Mouse (Mus musculus) brain, embryonic 18.5 days (tissue): ENCODE data around the gene Thbs3.
A peak's percentile ranks its signal among the peaks of the same experiment; 100 is the strongest.

Experiments
- DNase-seq: peaks from one replicate; pipeline ENCODE4 v3.0.0-alpha.2; 2012; ENCODE audit warnings: low read depth, low spot score

The Thbs3 gene

DNA sequence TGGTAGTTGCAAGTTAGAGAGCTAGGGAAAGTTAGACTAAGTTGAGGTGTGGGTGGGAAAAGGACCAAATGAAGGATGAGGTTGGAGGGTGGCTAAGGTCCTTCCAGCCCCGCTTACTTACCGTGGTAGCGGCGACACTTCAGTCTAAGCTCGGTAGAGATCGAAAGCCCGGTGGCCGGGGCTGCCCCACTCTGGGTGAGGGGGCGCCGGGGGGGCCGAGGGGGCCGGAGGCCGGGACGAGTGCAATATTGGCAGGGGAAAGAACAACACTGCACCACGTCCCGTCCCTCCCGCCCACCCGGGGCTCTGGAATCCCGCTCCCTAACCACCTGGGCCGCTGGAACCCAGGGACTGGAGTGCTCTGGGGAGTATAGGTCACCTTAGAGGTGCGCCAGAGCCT, 11.9 kb downstream of the Thbs3 start, which contains the start of gene Mtx1:
Gene Mtx1, minus strand, starts transcription at position 189 of the 400 bp plus-strand sequence.
- DNase-seq: no peak

- DNase-seq: peak; percentile 86
These were observed 12.6 kb downstream of the Thbs3 start for GRCm38 (mm10) chr3:89227307-89228179.

DNA sequence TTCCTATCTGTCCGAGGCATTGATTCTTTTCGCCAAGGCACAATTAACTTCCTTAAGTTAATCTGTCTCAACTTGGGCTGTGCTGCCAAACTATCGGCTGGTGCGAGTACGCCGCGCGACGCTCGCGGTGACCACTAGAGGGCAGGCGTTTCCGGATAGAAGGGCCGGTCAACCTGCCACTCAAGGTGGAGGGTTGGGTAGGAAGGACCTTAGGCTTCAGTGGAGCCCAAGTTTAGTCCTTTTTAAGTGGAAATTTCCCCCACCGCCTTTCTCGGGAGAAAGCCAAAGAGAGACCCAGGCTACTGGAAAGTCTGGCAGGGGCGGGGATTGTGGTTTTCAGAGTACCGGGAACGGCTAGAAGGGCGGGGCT, 13.2 kb downstream of the Thbs3 start:
- DNase-seq: no peak

GRCm38 (mm10) chr3:89228836-89229235, 13.9 kb downstream of the Thbs3 start, which contains the start of gene Muc1:
Gene Muc1, plus strand, starts transcription at chr3:89229057.
- DNase-seq: no peak

GRCm38 (mm10) chr3:89229276-89229675, 14.3 kb downstream of the Thbs3 start:
- DNase-seq: no peak

DNA sequence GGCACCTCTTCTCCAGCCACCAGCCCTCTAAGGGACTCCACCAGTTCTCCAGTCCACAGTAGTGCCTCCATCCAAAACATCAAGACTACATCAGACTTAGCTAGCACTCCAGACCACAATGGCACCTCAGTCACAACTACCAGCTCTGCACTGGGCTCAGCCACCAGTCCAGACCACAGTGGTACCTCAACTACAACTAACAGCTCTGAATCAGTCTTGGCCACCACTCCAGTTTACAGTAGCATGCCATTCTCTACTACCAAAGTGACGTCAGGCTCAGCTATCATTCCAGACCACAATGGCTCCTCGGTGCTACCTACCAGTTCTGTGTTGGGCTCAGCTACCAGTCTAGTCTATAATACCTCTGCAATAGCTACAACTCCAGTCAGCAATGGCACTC, 15.6 kb downstream of the Thbs3 start:
- DNase-seq: no peak

- DNase-seq: no peak
These were observed 16.4 kb downstream of the Thbs3 start for GRCm38 (mm10) chr3:89231345-89231744.

- no peak for DNase-seq
These were observed 16.8 kb downstream of the Thbs3 start for GRCm38 (mm10) chr3:89231772-89232275.

DNA sequence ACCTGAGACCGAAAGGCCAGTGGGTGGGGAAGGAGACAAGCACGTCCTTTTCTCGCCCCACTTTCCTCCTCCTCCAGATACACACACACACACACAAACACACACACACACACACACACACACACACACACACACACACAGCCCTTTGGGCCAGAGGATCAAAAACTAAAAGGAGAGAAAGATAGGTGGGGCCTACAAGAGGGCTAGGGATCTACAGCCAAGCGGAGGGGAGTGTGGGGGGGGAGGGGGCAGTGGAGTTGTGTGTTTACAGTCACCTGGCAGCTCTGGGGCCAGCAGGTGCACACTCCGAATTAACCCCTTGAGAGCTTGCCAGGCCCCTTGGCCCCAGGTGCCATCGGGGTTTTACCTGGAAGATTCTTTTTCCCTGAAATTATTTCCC, 17.6 kb downstream of the Thbs3 start:
- DNase-seq: no peak

GRCm38 (mm10) chr3:89233562-89234110, 18.7 kb downstream of the Thbs3 start:
- DNase-seq: no peak

DNA sequence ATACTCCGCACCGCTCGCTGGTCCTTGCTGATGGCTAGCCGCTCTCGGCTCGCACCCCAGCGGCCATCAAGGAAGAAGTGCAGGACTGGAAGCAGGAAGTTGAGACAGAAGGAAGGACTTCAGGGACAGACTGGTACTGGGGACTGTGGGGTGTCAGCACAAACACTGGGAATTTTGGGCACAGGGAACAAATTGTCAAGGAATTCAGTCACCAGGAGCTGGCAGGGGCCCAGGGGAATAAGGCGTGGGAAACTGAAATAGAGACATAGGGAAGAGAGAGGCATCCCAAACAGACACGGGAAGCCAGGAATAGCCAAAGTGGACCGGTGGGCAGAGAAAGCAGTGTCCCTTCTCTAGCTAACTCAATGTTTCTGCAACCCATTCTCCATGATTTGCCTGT, 21.5 kb downstream of the Thbs3 start:
- DNase-seq: no peak

- no peak for DNase-seq
These were observed 22.7 kb downstream of the Thbs3 start for GRCm38 (mm10) chr3:89237682-89238081.

GRCm38 (mm10) chr3:89238494-89238893, 23.5 kb downstream of the Thbs3 start:
- no peak for DNase-seq

DNA sequence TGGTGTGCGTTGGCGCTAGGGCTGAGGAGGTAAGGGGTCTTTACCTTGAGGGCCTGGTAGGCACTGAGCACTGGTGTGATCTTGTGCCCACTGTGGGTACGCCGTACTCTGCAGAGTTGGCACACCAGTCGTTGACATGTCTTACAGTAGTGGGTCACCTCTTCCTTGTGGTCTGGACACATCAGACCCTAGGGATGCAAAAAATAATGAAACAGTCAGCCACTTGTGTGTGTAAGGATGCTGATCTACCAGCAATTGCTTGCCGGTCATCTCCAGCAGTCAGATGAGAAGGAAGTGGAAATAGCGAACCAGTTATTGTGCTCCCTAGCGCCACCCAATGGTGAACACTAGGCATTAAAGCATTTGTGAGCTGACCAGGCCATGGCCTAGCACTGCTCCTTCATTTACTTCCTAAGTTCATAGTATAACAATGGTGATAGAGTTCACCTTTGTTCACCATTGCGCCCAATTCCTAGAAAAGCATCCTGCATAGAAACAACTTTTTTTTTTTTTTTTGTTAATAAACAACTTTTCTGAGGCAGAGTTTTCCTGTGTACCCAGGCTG, 27.4 kb downstream of the Thbs3 start:
- DNase-seq: no peak

DNA sequence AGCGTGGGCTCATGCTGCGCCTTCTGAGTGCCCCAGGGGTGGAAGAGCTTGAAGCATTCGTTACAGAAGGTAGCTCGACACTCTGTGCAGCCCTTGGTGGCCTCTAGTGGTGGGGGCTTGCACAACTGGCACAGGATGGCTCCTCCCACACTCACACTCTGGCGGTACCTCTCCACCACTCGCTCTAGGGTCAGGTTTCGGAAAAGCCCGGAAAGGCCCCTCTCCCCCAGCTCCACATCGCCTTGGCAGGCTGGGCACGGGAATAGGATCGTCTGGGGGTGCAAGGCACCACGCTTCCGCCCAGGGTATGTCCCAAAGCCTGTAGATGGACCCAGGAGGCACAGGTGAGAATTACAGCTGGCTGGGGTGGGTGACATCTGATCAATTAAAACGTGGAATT, 28.6 kb downstream of the Thbs3 start:
- DNase-seq: no peak

- no peak for DNase-seq
These were observed 29.4 kb downstream of the Thbs3 start for GRCm38 (mm10) chr3:89244158-89244981.

- peak; percentile 67 for DNase-seq
These were observed 30.2 kb downstream of the Thbs3 start for GRCm38 (mm10) chr3:89244982-89245687.

DNA sequence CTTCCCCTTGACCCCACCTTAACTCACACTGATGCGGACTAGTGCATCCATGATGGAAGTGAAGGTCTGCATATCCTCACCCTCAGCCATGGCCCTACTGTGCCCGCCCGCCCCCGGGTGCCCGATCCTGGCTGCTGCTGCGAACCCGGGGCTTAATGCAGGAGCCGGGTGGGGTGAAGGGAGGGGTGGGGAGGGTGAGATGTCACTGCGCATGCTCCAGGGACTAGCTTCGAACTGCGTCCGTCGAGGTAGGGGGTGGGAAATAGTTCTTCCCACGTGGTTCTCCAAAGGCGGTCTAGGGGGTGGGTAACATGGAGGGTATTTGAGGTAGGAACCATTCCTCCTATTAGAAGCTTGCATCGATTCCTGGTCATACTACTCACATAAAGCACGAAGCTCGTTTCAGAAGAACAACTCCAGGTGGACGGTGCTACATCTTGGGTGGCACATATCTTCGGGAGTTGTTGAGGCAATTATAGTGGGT, 30.8 kb downstream of the Thbs3 start, which contains the start of gene Krtcap2:
Gene Krtcap2, plus strand, starts transcription at position 279 of the 484 bp plus-strand sequence.
- peak; percentile 90 for DNase-seq

GRCm38 (mm10) chr3:89246261-89247100, 31.5 kb downstream of the Thbs3 start, which contains the start of gene Trim46:
Gene Trim46, minus strand, starts transcription at chr3:89246309.
- DNase-seq: peak; percentile 79

GRCm38 (mm10) chr3:89247466-89247865, 32.5 kb downstream of the Thbs3 start:
- DNase-seq: no peak
